Mouse (Mus musculus): ENCODE results near the gene Ddx27. TPM values are rescaled to one million over a fixed set of nuclear protein-coding genes. Genes with fewer than 3 reads are reported as not detected.
A peak's percentile ranks its signal among the peaks of the same experiment; 100 is the strongest.
"Not testable (repeated sequence)": the region's sequence is repeated elsewhere in the genome, so short reads cannot be mapped to it uniquely, and the experiment has no call there.

Ddx27 gene
- polyA plus RNA-seq, 1 experiment from 2014 or later: 76.1 TPM

- Histone ChIP-seq H3K27ac (no peak overlapping the region), H3K36me3 (replicated peaks) (no peaks in the 10 kb centered on the region), H3K4me1 (peaks cover 4% of the 10 kb centered on the region), H3K27me3 (ENCODE audit: poor library complexity, severe bottlenecking) (no peaks in the 10 kb centered on the region), H3K4me3 (no peak overlapping the region), H3K9me3 (no peaks in the 10 kb centered on the region)
- WGBS: 79% methylated on average over 9 of the region's 9 CpGs
- no peak for DNase-seq (ENCODE audit: extremely low spot score, low spot score)
Observed at GRCm38 (mm10) chr2:167001486-167001885, 13.5 kb upstream of the Ddx27 start.

DNA sequence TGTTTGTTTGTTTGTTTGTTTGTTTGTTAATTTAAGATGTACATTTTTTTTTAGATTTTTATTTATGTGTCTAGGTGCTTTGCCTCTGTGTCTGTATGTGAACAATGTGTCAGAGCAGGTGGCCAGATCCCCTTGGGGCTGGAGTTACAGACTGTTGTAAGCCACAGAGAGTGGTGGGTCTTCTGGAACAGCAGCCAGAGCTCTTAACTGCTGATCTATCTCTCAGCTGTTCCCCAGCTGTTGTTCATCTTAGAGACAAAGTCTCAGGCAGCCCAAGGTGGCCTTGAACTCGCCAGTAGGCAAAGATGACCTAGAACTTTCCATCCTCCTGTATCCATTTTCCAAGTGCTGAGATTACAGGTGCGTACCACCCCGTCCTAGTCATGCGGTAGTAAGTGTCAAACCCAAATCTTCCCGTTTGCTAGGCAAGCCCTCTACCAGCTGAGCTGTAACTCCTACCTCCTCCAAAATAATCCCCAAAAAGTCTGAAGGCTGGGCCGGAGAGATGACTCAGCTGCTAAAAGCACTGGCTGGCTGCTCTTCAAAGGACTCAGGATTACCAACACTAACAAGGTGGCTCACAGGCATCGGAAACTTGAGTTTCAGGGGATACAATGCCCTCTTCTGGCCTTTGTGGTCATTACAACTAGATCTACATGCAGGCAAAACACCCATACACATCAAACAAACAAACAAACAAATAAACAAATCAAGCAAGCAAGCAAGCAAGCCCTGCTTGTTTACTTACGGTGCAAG, 10.7 kb upstream of the Ddx27 start:
- no peak overlapping the region for H3K27ac ChIP-seq
- no peaks in the 10 kb centered on the region for H3K27me3 ChIP-seq (ENCODE audit: poor library complexity, severe bottlenecking)
- H3K36me3 ChIP-seq (replicated peaks): no peaks in the 10 kb centered on the region
- DNase-seq (ENCODE audit: extremely low spot score, low spot score): peak; percentile 34
- no peaks in the 10 kb centered on the region for H3K4me1 ChIP-seq
- H3K9me3 ChIP-seq: no peaks in the 10 kb centered on the region
- H3K4me3 ChIP-seq: no peak overlapping the region
- WGBS: 51% methylated on average over 8 of the region's 8 CpGs

DNA sequence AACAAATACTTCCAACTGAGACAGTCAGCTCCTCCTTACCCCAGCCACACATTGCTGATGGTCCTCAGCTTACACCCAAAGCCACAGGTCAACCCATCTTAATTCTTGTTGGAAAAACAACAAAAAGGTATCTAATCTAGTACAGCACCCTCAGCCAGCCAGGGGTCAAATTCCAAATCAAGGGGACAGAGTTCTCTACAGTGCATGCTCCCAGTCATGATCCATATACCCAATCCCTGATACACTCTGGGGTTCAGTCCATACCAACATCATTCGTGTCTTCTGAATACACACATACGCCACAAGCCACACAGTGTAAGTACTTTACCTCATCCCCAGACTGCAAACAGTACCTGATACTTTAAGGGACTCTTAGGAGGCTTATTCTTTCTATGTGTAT, 8.6 kb upstream of the Ddx27 start:
- WGBS: 92% methylated on average over 2 of the region's 2 CpGs
- DNase-seq (ENCODE audit: extremely low spot score, low spot score): no peak
- H3K4me3 ChIP-seq: no peak overlapping the region
- no peaks in the 10 kb centered on the region for H3K4me1 ChIP-seq
- H3K36me3 ChIP-seq (replicated peaks): no peaks in the 10 kb centered on the region
- H3K9me3 ChIP-seq: no peaks in the 10 kb centered on the region
- no peaks in the 10 kb centered on the region for H3K27me3 ChIP-seq (ENCODE audit: poor library complexity, severe bottlenecking)
- H3K27ac ChIP-seq: no peak overlapping the region

GRCm38 (mm10) chr2:167007001-167007491, 7.9 kb upstream of the Ddx27 start:
- Histone ChIP-seq H3K4me3 (no peak overlapping the region), H3K9me3 (no peaks in the 10 kb centered on the region), H3K36me3 (replicated peaks) (no peaks in the 10 kb centered on the region), H3K27ac (no peak overlapping the region), H3K27me3 (ENCODE audit: poor library complexity, severe bottlenecking) (no peaks in the 10 kb centered on the region), H3K4me1 (no peaks in the 10 kb centered on the region)
- DNase-seq (ENCODE audit: extremely low spot score, low spot score): no peak
- 75% methylated on average over 13 of the region's 13 CpGs for WGBS

- not testable (repeated sequence) for H3K4me1 ChIP-seq; H3K9me3 ChIP-seq; H3K36me3 ChIP-seq (replicated peaks); DNase-seq (ENCODE audit: extremely low spot score, low spot score); H3K27ac ChIP-seq; H3K4me3 ChIP-seq; H3K27me3 ChIP-seq (ENCODE audit: poor library complexity, severe bottlenecking)
- 86% methylated on average over 4 of the region's 4 CpGs for WGBS
Observed at GRCm38 (mm10) chr2:167007565-167007964, 7.4 kb upstream of the Ddx27 start.

- no peak overlapping the region for H3K27ac ChIP-seq
- H3K27me3 ChIP-seq (ENCODE audit: poor library complexity, severe bottlenecking): no peaks in the 10 kb centered on the region
- WGBS: 83% methylated on average over 4 of the region's 4 CpGs
- 0 out of 2 replicates have a peak, but pooled peaks cover under 1% of the 10 kb centered on the region for H3K4me1 ChIP-seq
- H3K9me3 ChIP-seq: no peaks in the 10 kb centered on the region
- no peak for DNase-seq (ENCODE audit: extremely low spot score, low spot score)
- no peaks in the 10 kb centered on the region for H3K36me3 ChIP-seq (replicated peaks)
- no peak overlapping the region for H3K4me3 ChIP-seq
Observed at GRCm38 (mm10) chr2:167009483-167009882, 5.5 kb upstream of the Ddx27 start.

DNA sequence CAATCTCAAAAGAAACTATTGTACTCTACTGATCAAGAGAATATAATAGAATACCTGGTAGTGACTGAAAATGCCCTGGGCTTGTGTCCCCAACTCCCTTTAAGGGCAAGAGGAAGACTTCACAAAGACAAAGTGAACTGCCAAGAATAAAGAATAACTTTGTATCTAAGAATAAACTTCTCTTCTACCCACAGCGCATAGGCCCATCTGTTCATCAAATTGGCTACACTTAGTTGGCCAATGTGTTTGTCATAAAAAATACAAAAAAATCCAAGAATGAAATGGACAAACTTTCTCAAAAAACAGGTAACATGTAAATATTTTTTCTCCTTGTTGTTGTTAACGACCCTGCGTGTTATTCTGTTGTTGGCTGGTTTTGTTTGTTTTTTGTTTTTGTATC, 4.4 kb upstream of the Ddx27 start:
- WGBS: 92% methylated on average over 3 of the region's 3 CpGs
- Histone ChIP-seq H3K9me3 (no peaks in the 10 kb centered on the region), H3K27me3 (ENCODE audit: poor library complexity, severe bottlenecking) (no peaks in the 10 kb centered on the region)

GRCm38 (mm10) chr2:167015382-167015718, 357 bp downstream of the Ddx27 start:
- Histone ChIP-seq H3K9me3 (no peaks in the 10 kb centered on the region), H3K36me3 (replicated peaks) (peaks cover 36% of the 10 kb centered on the region), H3K27ac (peak overlapping the region; percentile 87), H3K4me3 (peak overlapping the region; percentile 85), H3K4me1 (peaks cover 25% of the 10 kb centered on the region), H3K27me3 (ENCODE audit: poor library complexity, severe bottlenecking) (no peaks in the 10 kb centered on the region)
- DNase-seq (ENCODE audit: extremely low spot score, low spot score): no peak
- 1% methylated on average over 21 of the region's 21 CpGs for WGBS

More for the DNA sequence above, 4.4 kb upstream of the Ddx27 start:
- no peak for DNase-seq (ENCODE audit: extremely low spot score, low spot score)
- no peak overlapping the region for H3K27ac ChIP-seq
- peaks cover 5% of the 10 kb centered on the region for H3K4me1 ChIP-seq
- no peak overlapping the region for H3K4me3 ChIP-seq
- no peaks in the 10 kb centered on the region for H3K36me3 ChIP-seq (replicated peaks)

- Histone ChIP-seq H3K27ac (no peak overlapping the region), H3K4me3 (no peak overlapping the region), H3K27me3 (ENCODE audit: poor library complexity, severe bottlenecking) (no peaks in the 10 kb centered on the region), H3K36me3 (replicated peaks) (peaks cover 74% of the 10 kb centered on the region), H3K9me3 (no peaks in the 10 kb centered on the region), H3K4me1 (peaks cover 25% of the 10 kb centered on the region)
- DNase-seq (ENCODE audit: extremely low spot score, low spot score): no peak
- 95% methylated on average over 10 of the region's 10 CpGs for WGBS
Observed at GRCm38 (mm10) chr2:167019396-167019795, 4.4 kb downstream of the Ddx27 start.

DNA sequence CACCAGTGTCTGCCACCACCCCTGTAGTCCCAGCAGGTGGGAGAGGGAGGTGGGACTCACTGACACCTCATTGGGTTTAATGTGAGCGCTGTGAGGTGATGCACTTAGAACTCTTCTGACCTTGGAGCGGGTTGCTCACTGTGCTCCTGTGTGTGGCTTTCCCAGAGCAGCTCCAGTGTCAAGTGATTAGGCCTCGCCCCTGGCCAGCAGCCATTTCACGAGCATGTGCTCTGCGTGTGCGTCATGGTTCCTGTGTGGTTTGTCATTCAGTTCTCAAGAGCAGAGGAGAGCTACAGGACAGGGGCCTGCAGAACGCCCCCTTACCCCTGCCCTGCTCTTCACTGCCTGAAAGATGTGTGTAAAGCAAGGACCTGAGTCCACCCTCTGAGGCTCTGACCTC, 13.6 kb downstream of the Ddx27 start:
- no peak overlapping the region for H3K27ac ChIP-seq
- no peak for DNase-seq (ENCODE audit: extremely low spot score, low spot score)
- no peaks in the 10 kb centered on the region for H3K9me3 ChIP-seq
- 95% methylated on average over 7 of the region's 7 CpGs for WGBS
- no peak overlapping the region for H3K4me3 ChIP-seq
- no peaks in the 10 kb centered on the region for H3K4me1 ChIP-seq
- peaks cover 99% of the 10 kb centered on the region for H3K36me3 ChIP-seq (replicated peaks)
- no peaks in the 10 kb centered on the region for H3K27me3 ChIP-seq (ENCODE audit: poor library complexity, severe bottlenecking)

DNA sequence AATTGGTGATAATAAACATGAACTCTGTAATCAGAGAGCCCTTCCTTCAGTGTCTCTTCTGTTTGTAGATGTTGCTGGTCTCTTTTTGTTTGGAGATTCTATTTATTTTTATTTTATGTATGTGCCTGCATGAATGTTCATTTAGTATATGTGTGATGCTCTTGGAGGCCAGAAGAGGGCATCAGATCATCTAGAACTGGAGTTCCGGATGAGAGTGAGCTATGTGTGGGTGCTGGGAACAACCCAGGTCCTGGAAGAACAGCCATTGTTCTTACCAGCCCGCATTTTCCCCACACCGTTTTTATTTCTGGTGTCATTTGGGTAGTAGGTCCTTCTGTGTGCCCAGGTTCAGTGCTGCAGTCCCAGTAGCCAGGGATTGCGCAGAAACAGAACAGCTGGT, 15.5 kb downstream of the Ddx27 start:
- Histone ChIP-seq H3K9me3 (no peaks in the 10 kb centered on the region), H3K4me3 (no peak overlapping the region), H3K27ac (no peak overlapping the region), H3K27me3 (ENCODE audit: poor library complexity, severe bottlenecking) (no peaks in the 10 kb centered on the region), H3K4me1 (no peaks in the 10 kb centered on the region), H3K36me3 (replicated peaks) (peaks cover 100% of the 10 kb centered on the region)
- no peak for DNase-seq (ENCODE audit: extremely low spot score, low spot score)
- WGBS: 93% methylated on average over 4 of the region's 4 CpGs

DNA sequence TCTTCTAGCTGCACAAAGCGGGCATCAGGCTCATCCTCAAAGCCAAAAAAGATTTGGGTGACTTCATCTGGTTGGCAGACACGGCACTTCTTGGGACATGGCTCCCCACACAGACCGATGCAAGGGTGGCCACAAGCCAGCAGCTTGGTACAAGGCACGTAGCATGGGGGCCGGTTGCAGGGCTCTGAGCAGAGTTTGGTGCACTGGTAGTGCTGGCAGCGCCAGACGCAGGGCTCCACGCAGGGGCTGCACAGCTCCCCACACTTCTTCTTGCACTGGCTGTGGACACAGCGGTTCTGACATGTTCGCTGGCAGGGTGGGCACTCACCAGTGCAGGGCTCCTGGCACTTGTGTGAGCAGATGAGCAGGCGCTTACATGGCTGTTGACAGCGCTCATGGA, 22.7 kb downstream of the Ddx27 start:
- H3K9me3 ChIP-seq: no peaks in the 10 kb centered on the region
- 95% methylated on average over 12 of the region's 12 CpGs for WGBS
- no peak overlapping the region for H3K27ac ChIP-seq
- no peak overlapping the region for H3K4me3 ChIP-seq
- H3K4me1 ChIP-seq: no peaks in the 10 kb centered on the region
- DNase-seq (ENCODE audit: extremely low spot score, low spot score): no peak
- no peaks in the 10 kb centered on the region for H3K27me3 ChIP-seq (ENCODE audit: poor library complexity, severe bottlenecking)
- H3K36me3 ChIP-seq (replicated peaks): peaks cover 100% of the 10 kb centered on the region

- Histone ChIP-seq H3K27ac (no peak overlapping the region), H3K27me3 (ENCODE audit: poor library complexity, severe bottlenecking) (no peaks in the 10 kb centered on the region), H3K9me3 (no peaks in the 10 kb centered on the region), H3K36me3 (replicated peaks) (peaks cover 100% of the 10 kb centered on the region), H3K4me3 (no peak overlapping the region), H3K4me1 (no peaks in the 10 kb centered on the region)
- WGBS: 89% methylated on average over 6 of the region's 6 CpGs
- no peak for DNase-seq (ENCODE audit: extremely low spot score, low spot score)
Observed at GRCm38 (mm10) chr2:167038297-167038696, 23.3 kb downstream of the Ddx27 start.

All from forebrain, embryonic 10.5 days (tissue).